Mouse (Mus musculus) spleen, embryonic (tissue): ENCODE measurements around the gene Pde6h.

Experiments
- CTCF ChIA-PET: fragments of 350-600 bp; sonication (Branson Sonifier 250); formaldehyde crosslinking; loops from one replicate; lab custom pipeline; 2022; lab: Charles Lee

Gene Pde6h

GRCm38 (mm10) chr6:136923532-136923931 is at the start of gene Pde6h:
Gene Pde6h (plus strand): TSS chr6:136923832.
- CTCF ChIA-PET = no interaction called here

- CTCF ChIA-PET = interaction anchor here (0.6 kb wide), 1 partner anchor 107 kb away, joined by 5 read pairs; no protein-coding TSS in a partner anchor
Observed at GRCm38 (mm10) chr6:136874599-136874998, 49.0 kb upstream of the Pde6h start.

- CTCF ChIA-PET = no interaction called here
Observed at GRCm38 (mm10) chr6:136875670-136876069, 48.0 kb upstream of the Pde6h start, which contains the start of gene Mgp. Gene Mgp (minus strand): TSS chr6:136875823.

GRCm38 (mm10) chr6:136881678-136882077 is 42.0 kb upstream of the Pde6h start:
- CTCF ChIA-PET = no interaction called here

- CTCF ChIA-PET = no interaction called here
Observed at GRCm38 (mm10) chr6:136883431-136883915, 40.2 kb upstream of the Pde6h start.

- CTCF ChIA-PET = no interaction called here
Observed at GRCm38 (mm10) chr6:136883961-136884360, 39.7 kb upstream of the Pde6h start.

GRCm38 (mm10) chr6:136884766-136885165 is 38.9 kb upstream of the Pde6h start:
- CTCF ChIA-PET = interaction anchor here (0.6 kb wide), 1 partner anchor 82 kb away, joined by 9 read pairs; no protein-coding TSS in a partner anchor

- CTCF ChIA-PET = no interaction called here
Observed at GRCm38 (mm10) chr6:136887854-136888253, 35.8 kb upstream of the Pde6h start.

- CTCF ChIA-PET = no interaction called here
Observed at GRCm38 (mm10) chr6:136889067-136889466, 34.6 kb upstream of the Pde6h start.

GRCm38 (mm10) chr6:136889554-136889953 is 34.1 kb upstream of the Pde6h start:
- CTCF ChIA-PET = no interaction called here

GRCm38 (mm10) chr6:136892002-136892401 is 31.6 kb upstream of the Pde6h start:
- CTCF ChIA-PET = no interaction called here

GRCm38 (mm10) chr6:136894532-136895339 is 28.9 kb upstream of the Pde6h start:
- CTCF ChIA-PET = interaction anchor here (0.5 to 0.6 kb wide), 2 partner anchors 60 to 1144 kb away, joined by 3 to 5 read pairs; no protein-coding TSS in a partner anchor

GRCm38 (mm10) chr6:136897789-136898188 is 25.8 kb upstream of the Pde6h start:
- CTCF ChIA-PET = no interaction called here

GRCm38 (mm10) chr6:136898222-136898621 is 25.4 kb upstream of the Pde6h start:
- CTCF ChIA-PET = no interaction called here

GRCm38 (mm10) chr6:136898954-136899353 is 24.7 kb upstream of the Pde6h start:
- CTCF ChIA-PET = no interaction called here

- CTCF ChIA-PET = no interaction called here
Observed at GRCm38 (mm10) chr6:136900369-136901009, 23.1 kb upstream of the Pde6h start.

- CTCF ChIA-PET = no interaction called here
Observed at GRCm38 (mm10) chr6:136901010-136901409, 22.6 kb upstream of the Pde6h start.

- CTCF ChIA-PET = no interaction called here
Observed at GRCm38 (mm10) chr6:136902527-136902926, 21.1 kb upstream of the Pde6h start.

- CTCF ChIA-PET = interaction anchor here (1.0 kb wide), 1 partner anchor 16 kb away, joined by 4 read pairs; no protein-coding TSS in a partner anchor
Observed at GRCm38 (mm10) chr6:136903885-136904470, 19.7 kb upstream of the Pde6h start.

- CTCF ChIA-PET = no interaction called here
Observed at GRCm38 (mm10) chr6:136906283-136906936, 17.2 kb upstream of the Pde6h start.

- CTCF ChIA-PET = no interaction called here
Observed at GRCm38 (mm10) chr6:136906937-136907293, 16.7 kb upstream of the Pde6h start.
